Mouse (Mus musculus): Measurements from ENCODE around the gene Zfp629.

Zfp629 gene

GRCm38 (mm10) chr7:127614091-127614490, 1.5 kb downstream of the Zfp629 start:
- DNase-seq, result no peak

GRCm38 (mm10) chr7:127613501-127613900, 2.1 kb downstream of the Zfp629 start:
- DNase-seq, result peak; percentile 92

DNA sequence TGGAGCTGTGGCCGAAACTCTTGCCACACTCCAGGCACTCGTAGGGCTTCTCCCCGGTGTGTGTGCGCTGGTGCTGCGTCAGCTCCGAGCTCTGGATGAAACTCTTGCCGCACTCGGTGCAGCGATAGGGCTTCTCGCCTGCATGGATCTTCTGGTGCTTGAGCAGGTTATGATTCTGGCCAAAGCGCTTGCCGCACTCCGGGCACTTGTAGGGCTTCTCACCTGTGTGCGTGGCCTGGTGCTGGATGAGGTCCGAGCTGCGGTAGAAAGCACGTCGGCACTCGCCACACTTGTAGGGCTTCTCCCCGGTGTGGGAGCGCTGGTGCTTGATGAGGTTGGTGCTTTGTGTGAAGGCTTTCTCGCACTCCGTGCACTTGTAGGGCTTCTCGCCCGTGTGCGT, 4.0 kb downstream of the Zfp629 start:
- peak; percentile 90 for DNase-seq

DNA sequence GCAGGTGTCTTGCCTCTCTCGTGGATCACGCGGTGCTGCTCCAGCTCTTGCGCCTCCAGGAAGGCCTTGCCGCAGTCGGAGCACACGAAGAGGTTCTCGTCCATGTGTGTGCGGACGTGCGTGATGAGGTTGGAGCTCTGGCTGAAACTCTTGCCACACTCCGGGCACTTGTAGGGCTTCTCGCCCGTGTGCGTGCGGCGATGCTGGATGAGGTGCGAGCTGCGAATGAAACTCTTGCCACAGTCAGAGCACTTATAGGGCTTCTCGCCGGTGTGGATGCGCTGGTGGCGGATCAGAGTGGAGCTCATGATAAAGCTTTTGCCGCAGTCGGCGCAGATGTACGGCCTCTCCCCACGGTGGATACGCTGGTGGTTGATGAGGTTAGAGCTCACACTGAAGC, 4.6 kb downstream of the Zfp629 start:
- DNase-seq, result peak; percentile 87

DNA sequence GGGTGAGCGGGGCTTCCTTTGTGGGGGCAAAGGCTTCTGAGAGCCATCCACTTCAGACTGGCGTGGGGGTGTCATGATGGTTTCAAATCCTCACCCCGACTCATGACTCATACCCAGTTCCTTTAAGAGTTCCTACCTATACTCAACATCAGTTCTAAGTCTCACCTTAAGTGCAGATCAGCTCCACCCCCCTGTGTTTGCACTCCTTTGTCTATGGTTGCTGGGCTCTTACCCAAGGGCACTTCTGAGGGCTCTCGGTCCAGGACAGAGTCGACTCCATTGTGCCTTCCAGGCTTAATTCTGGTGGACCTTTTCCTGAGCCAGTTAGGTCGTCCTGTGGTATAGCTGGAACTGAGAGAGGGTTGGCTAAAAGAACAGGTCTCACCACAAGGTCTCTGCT, 8.4 kb downstream of the Zfp629 start:
- peak; percentile 84 for DNase-seq

DNA sequence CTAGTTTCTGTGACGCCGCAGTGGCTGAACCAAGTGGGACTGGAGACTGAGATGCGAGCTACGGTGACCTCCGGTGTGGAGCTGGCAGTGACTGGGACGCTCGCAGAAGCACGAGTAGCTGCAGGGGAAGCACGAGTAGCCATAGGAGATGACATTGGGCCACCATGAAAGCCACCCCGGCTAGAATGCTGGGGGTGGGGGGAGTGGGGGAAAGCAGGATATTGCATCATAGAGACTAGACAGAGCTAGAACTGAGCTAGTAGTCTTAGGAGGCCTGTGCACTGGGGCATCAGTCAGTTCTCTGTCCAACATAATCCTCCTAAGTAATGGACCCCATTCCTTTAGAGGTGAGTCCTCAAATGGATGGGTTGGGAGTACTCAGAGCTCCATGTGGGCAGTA, 11.3 kb downstream of the Zfp629 start:
- DNase-seq, result peak; percentile 89

GRCm38 (mm10) chr7:127602903-127603302, 12.7 kb downstream of the Zfp629 start:
- DNase-seq, result no peak

- peak; percentile 81 for DNase-seq
Measured at GRCm38 (mm10) chr7:127601735-127602134, 13.9 kb downstream of the Zfp629 start.

DNA sequence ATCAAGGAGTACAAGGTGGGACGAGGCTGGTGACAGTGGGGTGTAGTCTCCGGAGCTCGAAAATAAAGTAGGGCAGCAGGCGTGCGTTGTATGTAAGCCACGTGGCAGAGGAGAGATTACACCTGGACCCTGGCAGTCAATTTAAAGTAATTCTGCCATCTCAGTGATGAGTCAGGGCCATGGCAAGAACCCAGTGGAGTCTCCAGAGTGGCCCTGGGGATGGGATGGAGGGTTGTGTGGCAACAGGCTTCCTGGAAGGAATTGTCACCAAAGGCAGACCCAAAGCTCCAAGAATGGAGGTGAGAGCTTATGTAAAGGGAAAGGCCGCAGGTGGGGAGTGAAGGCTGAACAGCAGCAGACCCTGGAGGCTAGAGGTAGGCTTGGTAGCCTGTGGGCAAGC, 15.0 kb downstream of the Zfp629 start:
- DNase-seq, result no peak

- DNase-seq, result peak; percentile 88
Measured at GRCm38 (mm10) chr7:127596747-127597146, 18.9 kb downstream of the Zfp629 start.

- DNase-seq, result no peak
Measured at GRCm38 (mm10) chr7:127592575-127592974, 23.0 kb downstream of the Zfp629 start.

DNA sequence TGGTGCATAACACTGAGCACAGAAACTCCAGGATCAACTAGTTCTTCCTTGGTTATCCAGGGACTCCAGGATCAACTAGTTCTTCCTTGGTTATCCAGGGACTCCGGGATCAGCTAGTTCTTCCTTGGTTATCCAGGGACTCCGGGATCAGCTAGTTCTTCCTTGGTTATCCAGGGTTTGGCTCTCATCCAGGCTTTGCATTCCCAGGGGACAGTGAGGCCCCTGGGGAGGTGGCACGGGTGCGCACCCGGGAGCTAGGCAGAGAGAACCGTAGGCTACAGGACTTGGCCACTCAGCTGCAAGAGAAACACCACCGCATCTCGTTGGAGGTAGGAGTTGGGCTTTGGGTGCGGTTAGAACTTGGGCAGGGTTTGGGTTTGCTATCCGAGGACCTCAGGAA, 24.5 kb downstream of the Zfp629 start:
- DNase-seq, result peak; percentile 90

DNA sequence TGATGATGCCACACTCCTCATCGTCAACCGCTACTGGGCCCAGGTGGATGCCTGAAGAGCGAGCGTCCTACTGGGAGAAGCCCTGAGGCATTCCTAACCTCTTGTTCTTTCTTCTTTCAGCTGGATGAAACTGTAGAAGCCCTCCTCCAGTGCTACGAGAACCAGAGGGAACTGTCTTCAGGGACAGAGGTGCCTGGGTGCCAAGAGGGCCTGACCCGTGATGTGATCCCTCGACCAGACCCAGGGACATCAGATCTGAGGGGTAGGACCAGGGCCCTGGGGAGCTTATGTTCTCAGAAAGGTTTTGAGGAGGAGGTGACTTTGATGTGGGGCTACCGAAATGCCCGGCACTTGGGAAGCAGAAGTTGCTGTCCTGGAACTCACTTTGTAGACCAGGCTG, 26.0 kb downstream of the Zfp629 start:
- peak; percentile 91 for DNase-seq

GRCm38 (mm10) chr7:127588901-127589300, 26.7 kb downstream of the Zfp629 start:
- no peak for DNase-seq

- DNase-seq, result peak; percentile 100
Measured at GRCm38 (mm10) chr7:127588011-127588871, 27.4 kb downstream of the Zfp629 start, which contains the start of the genes Ccdc189 and Rnf40. Gene Ccdc189 (minus strand): TSS chr7:127588595. Gene Rnf40 (plus strand): TSS chr7:127588767.

- DNase-seq, result peak; percentile 90
Measured at GRCm38 (mm10) chr7:127587196-127587595, 28.4 kb downstream of the Zfp629 start.

DNA sequence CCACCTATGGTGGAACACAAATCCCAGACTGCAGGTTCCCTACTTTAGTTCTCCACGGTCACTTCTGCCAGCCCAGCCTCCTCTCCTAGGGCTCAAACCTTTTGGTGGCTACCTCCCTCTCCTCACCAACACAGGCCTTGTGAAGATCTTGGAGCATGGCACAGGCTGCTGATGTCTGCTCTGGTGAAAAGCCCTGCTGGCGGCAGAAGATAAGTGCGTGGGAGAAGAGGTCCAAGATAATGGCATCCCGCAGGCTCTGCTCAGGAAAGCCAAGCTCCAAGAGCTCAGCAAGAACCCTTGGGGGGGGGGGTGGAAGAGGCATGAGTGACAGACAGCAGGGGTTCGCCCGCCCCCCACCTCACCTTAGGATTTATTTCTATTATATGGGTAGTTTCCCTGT, 29.4 kb downstream of the Zfp629 start:
- peak; percentile 89 for DNase-seq

GRCm38 (mm10) chr7:127585031-127585430, 30.6 kb downstream of the Zfp629 start:
- DNase-seq, result no peak

GRCm38 (mm10) chr7:127583260-127583659, 32.3 kb downstream of the Zfp629 start:
- DNase-seq, result peak; percentile 79

DNA sequence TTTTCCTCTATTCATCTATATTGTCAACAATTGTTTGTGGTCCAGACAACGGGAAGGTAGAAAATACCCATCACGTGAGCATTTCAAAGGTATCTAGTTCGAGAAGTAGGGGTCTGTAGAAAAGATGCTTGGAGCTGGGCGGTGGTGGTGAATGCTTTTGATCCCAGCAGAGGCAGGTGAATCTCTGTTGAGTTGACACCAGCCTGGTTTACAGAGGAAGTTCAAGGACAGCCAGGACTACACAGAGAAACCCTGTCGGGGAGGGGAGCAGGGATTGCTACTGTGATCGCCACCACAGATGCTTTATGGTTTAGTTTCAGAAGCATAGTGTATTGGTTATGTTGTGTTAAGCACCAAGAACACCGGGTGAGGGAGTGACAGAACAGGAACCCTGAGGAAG, 41.5 kb downstream of the Zfp629 start:
- peak; percentile 80 for DNase-seq

GRCm38 (mm10) chr7:127573503-127574008, 42.0 kb downstream of the Zfp629 start:
- no peak for DNase-seq

GRCm38 (mm10) chr7:127572895-127573471, 42.6 kb downstream of the Zfp629 start, which contains the start of gene Phkg2:
Gene Phkg2 (plus strand): TSS chr7:127573340.
- DNase-seq, result peak; percentile 100

GRCm38 (mm10) chr7:127564381-127565150, 51.0 kb downstream of the Zfp629 start:
- DNase-seq, result peak; percentile 96
